Mouse (Mus musculus) G1E (cell line): ENCODE measurements around the gene Dr1. TPM values are rescaled to one million over a fixed set of nuclear protein-coding genes. Genes with fewer than 3 reads are reported as not detected.
A peak's percentile ranks its signal among the peaks of the same experiment; 100 is the strongest.

ENCODE experiments used
- ATAC-seq: 2 replicates; pipeline ENCODE4 v1.8.0; 2016; ENCODE audit warnings: mild to moderate bottlenecking; ENCODE audit not compliant: insufficient number of reproducible peaks, poor library complexity, low FRiP score, severe bottlenecking; ENCODE audit errors: extremely low read depth
- DNase-seq: peaks from one replicate; pipeline ENCODE4 v3.0.0; 2012; ENCODE audit warnings: low spot score
- H3K27me3 ChIP-seq: 2 replicates; pipeline ENCODE4 v1.6.1; 2012; ENCODE audit warnings: mild to moderate bottlenecking, low read length, inconsistent platforms; ENCODE audit not compliant: insufficient read depth
- H3K36me3 ChIP-seq: replicated peaks from 2 replicates; pipeline ENCODE3; 2012; ENCODE audit warnings: mild to moderate bottlenecking, inconsistent platforms
- H3K4me1 ChIP-seq: 2 replicates; pipeline ENCODE4 v1.6.1; 2012; ENCODE audit warnings: low read depth, low read length, inconsistent platforms, mixed read lengths; ENCODE audit not compliant: insufficient read depth
- H3K4me3 ChIP-seq: 2 replicates; pipeline ENCODE4 v1.5.1; 2012; ENCODE audit warnings: low read depth, mild to moderate bottlenecking, inconsistent platforms, low read length, moderate library complexity, mixed read lengths
- H3K9me3 ChIP-seq: replicated peaks from 2 replicates; pipeline ENCODE4 v1.6.1; 2012; ENCODE audit warnings: inconsistent platforms
- CTCF ChIP-seq: IDR thresholded peaks from 2 replicates; pipeline ENCODE4 v1.5.1; 2012; ENCODE audit warnings: low read depth, low read length, inconsistent platforms, mixed read lengths
- GATA1 ChIP-seq: IDR thresholded peaks from 2 replicates; pipeline ENCODE4 v1.6.1; 2012; ENCODE audit warnings: borderline replicate concordance, low read length, inconsistent platforms, mixed read lengths
- GATA2 ChIP-seq: IDR thresholded peaks from 2 replicates; pipeline ENCODE4 v1.6.1; 2012; ENCODE audit warnings: low read depth, low read length, inconsistent platforms, borderline replicate concordance
- POLR2AphosphoS5 ChIP-seq: IDR thresholded peaks from 2 replicates; pipeline ENCODE4 v1.6.1; 2012; ENCODE audit warnings: low read depth, low read length, inconsistent platforms; ENCODE audit not compliant: insufficient replicate concordance
- TAL1 ChIP-seq: conservative IDR thresholded peaks from 2 replicates; pipeline ENCODE4 v1.6.1; 2012; ENCODE audit warnings: low read depth, low read length, inconsistent platforms, mixed read lengths
- polyA plus RNA-seq: library from polyadenylated mRNA; stranded (reverse); fragments of >175 nt; gene quantifications from 2 replicates; pipeline ENCODE4 v1.2.3, GENCODE M21; 2012
- total RNA-seq, 2 experiments: library from RNA; stranded (forward) in 1 of 2; stranded (reverse) in 1 of 2; fragments of 200-1000 nt in 1 of 2; fragments of >200 nt in 1 of 2; fragmentation: Nextera tagmentation in 1 of 2; gene quantifications; 2 replicates each; pipeline ENCODE4 v1.2.3; 2014 to 2017

Dr1 gene
- total RNA-seq (2014; fragmentation: Nextera tagmentation) (87.7 and 91.5 TPM in 2 replicates), total RNA-seq (2017) (59.1 and 66.4 TPM in 2 replicates), polyA plus RNA-seq (29.9 and 42.5 TPM in 2 replicates)

- Histone ChIP-seq H3K27me3 (no peaks in the 10 kb centered on the region), H3K4me1 (peaks cover 35% of the 10 kb centered on the region), H3K36me3 (peaks cover 9% of the 10 kb centered on the region), H3K9me3 (no peaks in the 10 kb centered on the region), H3K4me3 (peak within 1 kb of the TSS; percentile 99)
- DNase-seq (peak; percentile 89), ATAC-seq (peak; percentile 55)
- TF ChIP-seq CTCF (no peak), GATA1 (no peak), GATA2 (no peak), TAL1 (no peak), POLR2AphosphoS5 (no peak)
These were observed at the start of gene Dr1 for GRCm38 (mm10) chr5:108268127-108269062. Gene Dr1, plus strand, starts transcription at chr5:108268897.

GRCm38 (mm10) chr5:108224077-108224476 is 44.6 kb upstream of the Dr1 start:
- no peak for ATAC-seq
- H3K27me3 ChIP-seq: no peaks in the 10 kb centered on the region
- no peaks in the 10 kb centered on the region for H3K9me3 ChIP-seq

GRCm38 (mm10) chr5:108226159-108226558 is 42.5 kb upstream of the Dr1 start:
- TF ChIP-seq POLR2AphosphoS5: no peak
- TF ChIP-seq GATA2: no peak
- no peak for TF ChIP-seq TAL1
- no peak for TF ChIP-seq CTCF
- no peak for TF ChIP-seq GATA1
- Histone ChIP-seq H3K36me3 (no peaks in the 10 kb centered on the region), H3K4me3 (no peak overlapping the region), H3K4me1 (no peaks in the 10 kb centered on the region), H3K27me3 (no peaks in the 10 kb centered on the region), H3K9me3 (no peaks in the 10 kb centered on the region)
- DNase-seq: no peak
- no peak for ATAC-seq

More at GRCm38 (mm10) chr5:108224077-108224476, 44.6 kb upstream of the Dr1 start:
- H3K4me1 ChIP-seq: no peaks in the 10 kb centered on the region
- H3K36me3 ChIP-seq: peaks cover 7% of the 10 kb centered on the region
- TF ChIP-seq GATA1: no peak
- no peak for TF ChIP-seq POLR2AphosphoS5
- no peak for TF ChIP-seq CTCF
- no peak for TF ChIP-seq TAL1
- TF ChIP-seq GATA2: no peak
- DNase-seq: no peak
- H3K4me3 ChIP-seq: no peak overlapping the region

GRCm38 (mm10) chr5:108246314-108246765 is 22.4 kb upstream of the Dr1 start:
- H3K27me3 ChIP-seq: peaks cover 8% of the 10 kb centered on the region
- DNase-seq: no peak
- H3K4me3 ChIP-seq: no peak overlapping the region
- no peak for ATAC-seq
- no peaks in the 10 kb centered on the region for H3K9me3 ChIP-seq
- peaks cover 3% of the 10 kb centered on the region; the same call in 1 of the 2 replicates for H3K4me1 ChIP-seq
- TF ChIP-seq CTCF (no peak), POLR2AphosphoS5 (no peak), GATA2 (no peak), TAL1 (no peak), GATA1 (no peak)
- H3K36me3 ChIP-seq: no peaks in the 10 kb centered on the region

- no peak overlapping the region for H3K4me3 ChIP-seq
- DNase-seq (no peak), ATAC-seq (no peak)
- H3K9me3 ChIP-seq: no peaks in the 10 kb centered on the region
- peaks cover 16% of the 10 kb centered on the region for H3K27me3 ChIP-seq
- no peaks in the 10 kb centered on the region for H3K4me1 ChIP-seq
- H3K36me3 ChIP-seq: no peaks in the 10 kb centered on the region
- TF ChIP-seq GATA1 (no peak), CTCF (no peak), GATA2 (no peak), TAL1 (no peak), POLR2AphosphoS5 (no peak)
These were observed 18.7 kb upstream of the Dr1 start for GRCm38 (mm10) chr5:108250033-108250432.

- ATAC-seq (no peak), DNase-seq (no peak)
- H3K4me3 ChIP-seq: no peak overlapping the region
These were observed 13.4 kb upstream of the Dr1 start for GRCm38 (mm10) chr5:108255259-108255658.

More at GRCm38 (mm10) chr5:108255259-108255658, 13.4 kb upstream of the Dr1 start:
- Histone ChIP-seq H3K36me3 (no peaks in the 10 kb centered on the region), H3K9me3 (no peaks in the 10 kb centered on the region), H3K4me1 (no peaks in the 10 kb centered on the region), H3K27me3 (peaks cover 17% of the 10 kb centered on the region)
- TF ChIP-seq GATA1 (no peak), CTCF (no peak), POLR2AphosphoS5 (no peak), GATA2 (no peak), TAL1 (no peak)
